Mouse (Mus musculus): ENCODE results near the gene Mthfr.

DNA sequence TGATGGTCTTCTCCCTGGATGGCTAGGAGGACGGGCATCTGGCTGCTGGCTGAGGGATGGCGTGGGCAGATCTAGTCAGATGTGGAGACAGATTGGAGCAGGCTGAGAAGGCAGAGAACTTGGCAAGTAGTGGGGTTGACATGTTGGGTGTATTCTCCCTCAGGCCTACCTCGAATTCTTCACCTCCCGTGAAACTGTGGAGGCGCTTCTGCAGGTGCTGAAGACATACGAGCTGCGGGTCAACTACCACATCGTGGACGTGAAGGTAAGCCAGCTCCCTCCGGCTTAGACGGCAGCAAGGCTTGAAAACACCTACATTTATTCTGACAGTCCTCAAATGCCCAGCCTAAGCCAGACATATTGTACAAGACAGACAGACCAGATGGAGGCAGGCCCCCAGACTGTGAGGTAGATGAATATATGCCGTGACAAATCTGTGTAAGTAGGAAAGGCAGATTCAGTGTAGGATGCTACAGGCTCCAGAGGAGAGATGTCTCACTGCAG lies 14.6 kb downstream of the Mthfr start:
- TF ChIP-seq CTCF (IDR thresholded peaks at IDR 0.05; ENCODE audit: low read depth) (no peak), EP300 (IDR thresholded peaks at IDR 0.05; ENCODE audit: low read depth) (no peak)

Data from liver, postnatal 0 days (tissue).